Comparison of ENCODE assay signal across 9 mouse cellular contexts in the genomic region with DNA sequence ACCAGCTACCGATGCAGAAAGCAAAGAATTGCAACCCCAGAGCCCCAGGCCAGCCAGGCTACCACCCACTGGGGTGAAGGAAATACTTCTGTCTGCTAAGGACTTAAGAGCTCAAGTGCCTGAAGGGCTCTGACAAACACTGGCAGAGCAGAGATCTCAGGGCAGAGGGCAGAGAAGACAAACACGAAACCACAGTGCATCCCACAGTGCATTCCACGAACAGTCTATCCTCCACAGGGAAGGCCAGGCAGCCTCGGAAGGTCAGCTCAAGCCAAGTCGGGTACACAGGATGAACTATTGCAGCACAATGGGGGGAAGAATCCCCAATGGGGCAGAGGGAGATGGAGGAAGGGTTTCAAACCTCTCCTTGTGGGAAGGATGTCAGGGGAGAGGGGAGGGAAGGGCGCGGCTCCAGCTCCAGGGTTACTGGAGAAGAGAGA.
DNase-seq lines count a peak whose midpoint lies in the region; ATAC-seq and TF ChIP-seq lines count a peak whose summit lies in the region.
"Had no signal": no experiment of that assay in that cellular context is flagged by ENCODE, and none has a peak within 500 bp of the region (broad histone marks: within the 10 kb centered on the region; RNA-seq: fewer than 3 reads in every experiment).

No protein-coding gene starts in this region.

- no peak for TF ChIP-seq CTCF in E14TG2a.4 (conservative IDR thresholded peaks at IDR 0.05; ENCODE audit: low read length)

- peaks cover 36% of the 10 kb centered on the region for H3K4me1 ChIP-seq in E14TG2a.4 (replicated peaks; ENCODE audit: low read depth, low read length)
- H3K4me1 ChIP-seq in lung, embryonic 16.5 days (replicated peaks; ENCODE audit: control insufficient read depth, insufficient read depth, low read length), result peaks cover 15% of the 10 kb centered on the region

- no peaks in the 10 kb centered on the region for H3K9me3 ChIP-seq in E14TG2a.4 (ENCODE audit: low read length)
- no peaks in the 10 kb centered on the region for H3K9me3 ChIP-seq in lung, embryonic 16.5 days (ENCODE audit: control insufficient read depth, low read length)

- WGBS in lung, embryonic 16.5 days, result 10% methylated on average over 7 of the region's 7 CpGs

- DNase-seq in heart, adult 11 months, result peak; percentile 82
- DNase-seq in heart, adult 8-10 months (ENCODE audit: low spot score), result no peak
- peak; percentile 19 for DNase-seq in forelimb bud, embryonic 11.5 days (ENCODE audit: low read depth, low spot score)
- DNase-seq in layer of hippocampus, postnatal 36 days, result no peak
- no peak for DNase-seq in urinary bladder, postnatal 10 days (ENCODE audit: low spot score)
- DNase-seq in thymus, postnatal 4 days, result no peak

- peak overlapping the region; percentile 62 for H3K27ac ChIP-seq in lung, embryonic 16.5 days (ENCODE audit: low read length)
- H3K27ac ChIP-seq: liver, embryonic 14.5 days had no signal

- no peak overlapping the region for H3K9ac ChIP-seq in lung, embryonic 16.5 days (ENCODE audit: low read length)
- H3K9ac ChIP-seq: liver, embryonic 14.5 days had no signal

- no peaks in the 10 kb centered on the region for H3K36me3 ChIP-seq in E14TG2a.4 (ENCODE audit: insufficient read depth, low read length)
- H3K36me3 ChIP-seq in lung, embryonic 16.5 days (ENCODE audit: control insufficient read depth, insufficient read depth, low read length), result no peaks in the 10 kb centered on the region

- H3K4me2 ChIP-seq in lung, embryonic 16.5 days (ENCODE audit: low read depth, low read length), result peak overlapping the region; percentile 38

- no peaks in the 10 kb centered on the region for H3K27me3 ChIP-seq in E14TG2a.4 (ENCODE audit: insufficient read depth, low read length)
- H3K27me3 ChIP-seq in lung, embryonic 16.5 days (ENCODE audit: control insufficient read depth, insufficient read depth, low read depth, low read length), result no peaks in the 10 kb centered on the region

- peak; percentile 81 for ATAC-seq in lung, embryonic 16.5 days (ENCODE audit: low read depth)

- H3K4me3 ChIP-seq in E14TG2a.4 (replicated peaks; ENCODE audit: low read length), result peak overlapping the region; percentile 49; the same call in 1 of the 2 replicates
- 0 out of 2 replicates have a peak overlapping the region, but pooled peaks have one; percentile 4 for H3K4me3 ChIP-seq in lung, embryonic 16.5 days (ENCODE audit: low read length)

Comparison
In these comparisons a context has a peak if more than half of its experiments do, and no peak if none do; other contexts are left out.
1. DNase-seq: peak in heart, adult 11 months (single experiment) and forelimb bud, embryonic 11.5 days (single experiment); none in heart, adult 8-10 months (single experiment), layer of hippocampus, postnatal 36 days (0 of 2), urinary bladder, postnatal 10 days (single experiment) and thymus, postnatal 4 days (single experiment).